Mouse (Mus musculus) liver, embryonic 13.5 days (tissue): Measurements from ENCODE around the gene Dnajb1. TPM values are rescaled to one million over a fixed set of nuclear protein-coding genes. Genes with fewer than 3 reads are reported as not detected.

Experiments
- ATAC-seq: fragments of 200-750 bp; cut with Nextera tagmentation; 2 replicates; pipeline ENCODE4 v1.8.0; 2017; ENCODE audit warnings: low read depth, mild to moderate bottlenecking, moderate number of reproducible peaks, moderate library complexity
- DNase-seq: peaks from one replicate; pipeline ENCODE4 v3.0.0; 2022
- H3K27ac ChIP-seq: fragments of 300-500 bp; sonication (generic); 2 replicates; pipeline ENCODE4 v1.5.1; 2015; ENCODE audit warnings: moderate library complexity, mild to moderate bottlenecking, inconsistent platforms
- H3K27me3 ChIP-seq: fragments of 300-500 bp; sonication (generic); 2 replicates; pipeline ENCODE4 v1.6.1; 2015; ENCODE audit warnings: mild to moderate bottlenecking, inconsistent platforms
- H3K36me3 ChIP-seq: fragments of 300-500 bp; sonication (generic); 2 replicates; pipeline ENCODE4 v1.6.1; 2015; ENCODE audit warnings: mild to moderate bottlenecking, inconsistent platforms
- H3K4me1 ChIP-seq: fragments of 300-500 bp; sonication (generic); replicated peaks from 2 replicates; pipeline ENCODE4 v1.6.1; 2015; ENCODE audit warnings: inconsistent platforms
- H3K4me2 ChIP-seq: fragments of 300-500 bp; sonication (generic); 2 replicates; pipeline ENCODE4 v1.6.1; 2015; ENCODE audit warnings: inconsistent platforms, mild to moderate bottlenecking, moderate library complexity
- H3K4me3 ChIP-seq: fragments of 300-500 bp; sonication (generic); replicated peaks from 2 replicates; pipeline ENCODE4 v1.5.1; 2015; ENCODE audit warnings: mild to moderate bottlenecking, inconsistent platforms
- H3K9ac ChIP-seq: fragments of 300-500 bp; sonication (generic); 2 replicates; pipeline ENCODE4 v1.6.1; 2015; ENCODE audit warnings: mild to moderate bottlenecking, inconsistent platforms
- H3K9me3 ChIP-seq: fragments of 300-500 bp; sonication (generic); replicated peaks from 2 replicates; pipeline ENCODE4 v1.6.1; 2016; ENCODE audit warnings: inconsistent platforms
- WGBS: fragments of 180-500 bp; shearing (Covaris S2); methylation state at CpG from one replicate; pipeline ENCODE4 v1.1.7; 2015; ENCODE audit not compliant: insufficient replicate concordance; 5-methylcytosine and 5-hydroxymethylcytosine counted together
- polyA plus RNA-seq: library from polyadenylated mRNA; unstranded; fragments of >200 nt; fragmentation: Nextera tagmentation; extraction: Ambion mirVana; gene quantifications from 2 replicates; pipeline ENCODE4 v1.2.1, GENCODE M21; 2015

The Dnajb1 gene
- polyA plus RNA-seq, 1 experiment from 2014 or later: 54.5 TPM

DNA sequence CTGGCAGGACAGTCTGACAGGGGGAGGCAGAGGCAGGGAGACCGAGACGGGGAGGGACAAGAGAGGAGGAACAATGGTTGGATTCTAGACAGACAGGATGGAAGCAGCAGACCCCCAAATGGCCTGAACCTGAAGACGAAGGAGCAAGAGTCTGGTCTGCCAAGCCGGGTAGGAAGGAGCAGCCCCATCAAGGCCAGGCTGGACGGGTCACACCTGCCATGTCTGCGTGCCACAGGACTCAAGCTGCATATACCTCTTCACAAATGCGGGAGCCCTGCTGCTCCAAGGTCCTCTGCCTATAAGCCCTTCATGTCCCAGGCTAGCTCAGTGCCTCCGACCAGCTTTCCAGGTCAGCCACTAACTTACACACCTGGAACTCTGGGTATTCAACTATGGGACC is 28.3 kb upstream of the Dnajb1 start:
- ATAC-seq (no peak), DNase-seq (no peak)
- H3K4me2 ChIP-seq: no peak overlapping the region
- no peak overlapping the region for H3K9ac ChIP-seq
- no peak overlapping the region for H3K4me3 ChIP-seq
- H3K36me3 ChIP-seq: peaks cover 20% of the 10 kb centered on the region
- H3K27ac ChIP-seq: no peak overlapping the region
- no peaks in the 10 kb centered on the region for H3K9me3 ChIP-seq
- peaks cover 55% of the 10 kb centered on the region for H3K4me1 ChIP-seq
- WGBS: 84% methylated on average over 8 of the region's 8 CpGs
- H3K27me3 ChIP-seq: no peaks in the 10 kb centered on the region

- Histone ChIP-seq H3K4me3 (no peak overlapping the region), H3K4me2 (no peak overlapping the region), H3K36me3 (peaks cover 21% of the 10 kb centered on the region), H3K9me3 (no peaks in the 10 kb centered on the region), H3K27me3 (no peaks in the 10 kb centered on the region), H3K9ac (no peak overlapping the region), H3K27ac (0 out of 2 replicates have a peak overlapping the region, but pooled peaks have one; percentile 8), H3K4me1 (peaks cover 54% of the 10 kb centered on the region)
- DNase-seq: no peak
- ATAC-seq: no peak
- 75% methylated on average over 8 of the region's 8 CpGs for WGBS
These were observed 27.2 kb upstream of the Dnajb1 start for GRCm38 (mm10) chr8:83580826-83581225.

- H3K36me3 ChIP-seq: peaks cover 29% of the 10 kb centered on the region
- no peak for ATAC-seq
- no peak overlapping the region for H3K27ac ChIP-seq
- no peak overlapping the region for H3K4me3 ChIP-seq
- no peak for DNase-seq
- peaks cover 55% of the 10 kb centered on the region for H3K4me1 ChIP-seq
- H3K4me2 ChIP-seq: no peak overlapping the region
- H3K27me3 ChIP-seq: no peaks in the 10 kb centered on the region
- WGBS: 75% methylated on average over 8 of the region's 8 CpGs
- no peak overlapping the region for H3K9ac ChIP-seq
- no peaks in the 10 kb centered on the region for H3K9me3 ChIP-seq
These were observed 25.8 kb upstream of the Dnajb1 start for GRCm38 (mm10) chr8:83582226-83582625.

GRCm38 (mm10) chr8:83583236-83583635 is 24.8 kb upstream of the Dnajb1 start:
- Histone ChIP-seq H3K27me3 (no peaks in the 10 kb centered on the region), H3K36me3 (peaks cover 37% of the 10 kb centered on the region), H3K4me1 (peaks cover 55% of the 10 kb centered on the region), H3K9ac (no peak overlapping the region), H3K4me2 (no peak overlapping the region), H3K27ac (no peak overlapping the region), H3K9me3 (no peaks in the 10 kb centered on the region), H3K4me3 (no peak overlapping the region)
- 85% methylated on average over 15 of the region's 15 CpGs for WGBS
- ATAC-seq: no peak
- DNase-seq: no peak

DNA sequence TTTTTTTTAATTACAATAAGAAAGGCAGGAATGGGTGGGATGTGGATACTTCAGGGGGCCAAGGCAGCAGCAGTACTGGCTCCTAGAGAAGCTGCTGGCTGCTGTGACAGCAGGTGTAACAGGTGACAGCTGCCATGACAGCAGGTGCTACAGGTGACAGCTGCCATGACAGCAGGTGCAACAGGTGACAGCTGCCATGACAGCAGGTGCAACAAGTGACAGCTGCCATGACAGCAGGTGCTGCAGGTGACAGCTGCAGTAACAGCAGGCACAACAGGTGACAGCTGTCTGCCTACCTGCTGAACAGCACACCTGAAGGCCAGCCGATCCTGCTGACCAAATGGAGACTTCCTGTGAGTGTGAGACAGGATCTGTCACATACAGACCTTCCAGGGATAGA is 23.2 kb upstream of the Dnajb1 start:
- Histone ChIP-seq H3K9ac (no peak overlapping the region), H3K4me2 (no peak overlapping the region), H3K36me3 (peaks cover 46% of the 10 kb centered on the region), H3K4me1 (peaks cover 53% of the 10 kb centered on the region), H3K27ac (no peak overlapping the region), H3K27me3 (no peaks in the 10 kb centered on the region), H3K9me3 (no peaks in the 10 kb centered on the region), H3K4me3 (no peak overlapping the region)
- DNase-seq: no peak
- no peak for ATAC-seq
- 73% methylated on average over 1 of the region's 1 CpGs for WGBS

DNA sequence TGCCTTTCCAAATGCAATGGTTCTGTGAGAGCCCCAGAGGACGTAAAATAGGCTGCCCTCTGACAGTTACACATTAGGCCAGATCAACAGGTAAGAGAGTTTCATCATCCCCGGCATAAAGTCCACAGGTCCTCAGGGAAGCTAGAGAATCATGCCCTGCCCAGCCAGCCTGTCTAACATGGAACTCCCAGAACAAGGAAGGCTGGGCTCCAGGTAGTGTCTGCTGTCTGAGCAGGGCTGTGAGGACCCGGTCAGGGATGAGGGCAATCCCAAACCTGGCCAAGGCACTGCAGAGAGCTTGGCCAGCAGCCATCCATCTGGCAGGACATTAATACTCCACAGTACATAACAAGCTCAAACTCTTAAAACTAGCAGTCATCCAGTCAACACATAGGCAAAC is 22.7 kb upstream of the Dnajb1 start:
- H3K4me3 ChIP-seq: no peak overlapping the region
- no peak overlapping the region; the same call in 1 of the 2 replicates for H3K27ac ChIP-seq
- H3K27me3 ChIP-seq: no peaks in the 10 kb centered on the region
- DNase-seq (no peak), ATAC-seq (peak; percentile 29; the same call in 1 of the 2 replicates)
- H3K4me1 ChIP-seq: peaks cover 55% of the 10 kb centered on the region
- no peaks in the 10 kb centered on the region for H3K9me3 ChIP-seq
- H3K4me2 ChIP-seq: no peak overlapping the region
- peaks cover 51% of the 10 kb centered on the region for H3K36me3 ChIP-seq
- 70% methylated on average over 3 of the region's 3 CpGs for WGBS
- no peak overlapping the region for H3K9ac ChIP-seq

- DNase-seq (no peak), ATAC-seq (no peak)
- Histone ChIP-seq H3K27me3 (no peaks in the 10 kb centered on the region), H3K27ac (no peak overlapping the region), H3K4me2 (no peak overlapping the region), H3K36me3 (peaks cover 64% of the 10 kb centered on the region), H3K9me3 (no peaks in the 10 kb centered on the region), H3K4me3 (no peak overlapping the region), H3K4me1 (peaks cover 67% of the 10 kb centered on the region), H3K9ac (no peak overlapping the region)
- WGBS: 83% methylated on average over 6 of the region's 6 CpGs
These were observed 20.3 kb upstream of the Dnajb1 start for GRCm38 (mm10) chr8:83587644-83588043.

DNA sequence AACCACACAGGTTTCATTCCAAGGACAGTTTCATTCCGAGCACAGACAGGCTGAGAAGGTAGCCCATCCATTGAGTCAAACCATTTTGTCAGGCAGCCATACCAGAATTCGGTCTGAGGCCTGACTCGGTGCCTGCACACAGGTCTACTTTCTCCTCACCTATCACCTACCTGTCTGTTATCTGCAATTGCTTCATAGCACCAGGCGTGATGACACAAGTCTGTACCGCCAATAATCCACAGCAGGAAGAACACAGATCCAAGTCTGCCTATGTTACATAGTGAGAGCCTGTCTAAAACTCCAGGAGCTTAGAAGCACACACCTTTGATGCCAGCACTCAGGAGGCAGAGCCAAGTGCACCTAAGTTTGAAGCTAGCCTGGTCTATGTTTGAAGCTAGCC is 19.1 kb upstream of the Dnajb1 start:
- DNase-seq (no peak), ATAC-seq (no peak)
- H3K4me1 ChIP-seq: peaks cover 76% of the 10 kb centered on the region
- no peaks in the 10 kb centered on the region for H3K27me3 ChIP-seq
- peaks cover 59% of the 10 kb centered on the region for H3K36me3 ChIP-seq
- H3K4me2 ChIP-seq: no peak overlapping the region
- H3K4me3 ChIP-seq: no peak overlapping the region
- H3K9me3 ChIP-seq: no peaks in the 10 kb centered on the region
- H3K9ac ChIP-seq: no peak overlapping the region
- WGBS: 77% methylated on average over 5 of the region's 5 CpGs
- no peak overlapping the region for H3K27ac ChIP-seq

- no peak overlapping the region for H3K4me2 ChIP-seq
- peaks cover 77% of the 10 kb centered on the region for H3K4me1 ChIP-seq
- DNase-seq (no peak), ATAC-seq (no peak)
- no peaks in the 10 kb centered on the region for H3K9me3 ChIP-seq
- H3K4me3 ChIP-seq: no peak overlapping the region
- no peak overlapping the region for H3K9ac ChIP-seq
- peaks cover 49% of the 10 kb centered on the region for H3K36me3 ChIP-seq
- H3K27ac ChIP-seq: no peak overlapping the region
- no peaks in the 10 kb centered on the region for H3K27me3 ChIP-seq
- 84% methylated on average over 7 of the region's 7 CpGs for WGBS
These were observed 17.4 kb upstream of the Dnajb1 start for GRCm38 (mm10) chr8:83590488-83591023.

GRCm38 (mm10) chr8:83592682-83593081 is 15.3 kb upstream of the Dnajb1 start:
- 80% methylated on average over 3 of the region's 3 CpGs for WGBS
- no peak for ATAC-seq
- peak overlapping the region; percentile 32; the same call in 1 of the 2 replicates for H3K27ac ChIP-seq

DNA sequence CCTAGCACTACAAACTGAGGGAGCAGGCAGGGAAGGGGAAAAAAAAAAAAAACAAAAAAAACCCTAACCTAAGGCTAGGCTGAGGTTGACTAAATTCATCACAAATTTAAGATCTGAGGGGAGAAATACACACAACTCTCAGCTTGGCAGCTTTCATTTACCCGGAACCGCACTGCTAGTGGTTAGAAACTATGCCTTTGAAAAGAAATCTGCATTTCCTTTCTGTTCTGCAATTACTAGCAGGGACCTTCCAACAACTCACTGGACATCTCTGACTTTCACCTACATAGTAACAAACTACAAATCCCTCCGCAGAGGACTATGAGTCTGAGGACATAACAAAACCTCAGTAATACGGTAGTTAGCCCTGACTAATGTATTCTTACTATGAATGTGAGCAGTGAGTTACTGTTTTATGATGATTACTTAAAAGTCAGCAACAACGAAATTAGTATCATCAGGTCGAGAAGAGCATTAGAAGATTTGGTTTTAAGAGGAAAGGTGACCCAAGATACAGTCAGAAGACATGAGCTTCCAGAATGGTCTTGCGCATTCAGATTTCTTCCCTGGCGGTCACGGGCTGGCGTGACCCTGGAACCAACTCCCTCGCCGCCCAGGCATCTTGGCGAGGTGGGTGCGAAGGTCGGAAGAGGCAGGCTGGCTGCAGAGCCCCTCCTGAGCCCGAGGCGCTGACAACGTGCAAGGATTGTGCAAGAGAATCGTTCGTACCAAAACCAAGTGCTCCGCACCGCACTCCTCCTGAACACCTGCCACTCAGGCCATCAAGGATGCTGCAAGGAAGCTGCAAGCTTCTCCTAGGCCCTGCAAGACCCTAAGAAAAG is 14.4 kb upstream of the Dnajb1 start:
- Histone ChIP-seq H3K4me1 (peaks cover 76% of the 10 kb centered on the region), H3K4me2 (peak overlapping the region; percentile 92), H3K9me3 (no peaks in the 10 kb centered on the region), H3K27ac (peak overlapping the region; percentile 81), H3K27me3 (no peaks in the 10 kb centered on the region), H3K36me3 (peaks cover 30% of the 10 kb centered on the region), H3K9ac (peak overlapping the region; percentile 93), H3K4me3 (peak overlapping the region; percentile 80)
- DNase-seq (no peak), ATAC-seq (peak; percentile 2; the same call in 1 of the 2 replicates)
- WGBS: 5% methylated on average over 22 of the region's 22 CpGs

More at GRCm38 (mm10) chr8:83592682-83593081, 15.3 kb upstream of the Dnajb1 start:
- Histone ChIP-seq H3K4me3 (peak overlapping the region; percentile 80), H3K9me3 (no peaks in the 10 kb centered on the region), H3K36me3 (peaks cover 37% of the 10 kb centered on the region), H3K9ac (peak overlapping the region; percentile 93), H3K4me1 (peaks cover 74% of the 10 kb centered on the region), H3K27me3 (no peaks in the 10 kb centered on the region), H3K4me2 (peak overlapping the region; percentile 92)
- DNase-seq: no peak
